Mouse (Mus musculus): ENCODE data around the gene Mansc1. TPM values are rescaled to one million over a fixed set of nuclear protein-coding genes. Genes with fewer than 3 reads are reported as not detected.

Gene Mansc1
- polyA plus RNA-seq, 1 experiment from 2014 or later: 1.5 TPM

DNA sequence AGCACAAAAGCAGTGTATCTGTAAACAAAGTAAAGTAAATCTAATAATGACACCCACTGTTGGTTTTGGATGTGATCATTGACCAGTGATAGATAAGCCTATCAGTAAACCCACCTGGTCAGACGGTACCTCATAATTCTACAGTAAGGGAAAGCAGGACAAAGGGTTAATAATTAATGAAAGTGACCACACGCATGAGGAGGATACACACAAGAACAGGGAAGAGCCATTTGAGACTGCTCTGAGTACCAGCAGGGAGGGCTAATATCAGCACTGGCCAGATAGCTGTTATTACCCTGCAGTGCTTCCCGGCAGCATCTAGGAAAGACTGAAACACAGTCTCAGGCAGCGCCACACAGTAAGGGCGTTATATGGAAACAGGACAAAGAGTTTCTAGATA is 32.3 kb upstream of the Mansc1 start:
- no peaks in the 10 kb centered on the region for H3K27me3 ChIP-seq (ENCODE audit: control insufficient read depth, insufficient read depth, low read length)
- WGBS: 74% methylated on average over 5 of the region's 5 CpGs

DNA sequence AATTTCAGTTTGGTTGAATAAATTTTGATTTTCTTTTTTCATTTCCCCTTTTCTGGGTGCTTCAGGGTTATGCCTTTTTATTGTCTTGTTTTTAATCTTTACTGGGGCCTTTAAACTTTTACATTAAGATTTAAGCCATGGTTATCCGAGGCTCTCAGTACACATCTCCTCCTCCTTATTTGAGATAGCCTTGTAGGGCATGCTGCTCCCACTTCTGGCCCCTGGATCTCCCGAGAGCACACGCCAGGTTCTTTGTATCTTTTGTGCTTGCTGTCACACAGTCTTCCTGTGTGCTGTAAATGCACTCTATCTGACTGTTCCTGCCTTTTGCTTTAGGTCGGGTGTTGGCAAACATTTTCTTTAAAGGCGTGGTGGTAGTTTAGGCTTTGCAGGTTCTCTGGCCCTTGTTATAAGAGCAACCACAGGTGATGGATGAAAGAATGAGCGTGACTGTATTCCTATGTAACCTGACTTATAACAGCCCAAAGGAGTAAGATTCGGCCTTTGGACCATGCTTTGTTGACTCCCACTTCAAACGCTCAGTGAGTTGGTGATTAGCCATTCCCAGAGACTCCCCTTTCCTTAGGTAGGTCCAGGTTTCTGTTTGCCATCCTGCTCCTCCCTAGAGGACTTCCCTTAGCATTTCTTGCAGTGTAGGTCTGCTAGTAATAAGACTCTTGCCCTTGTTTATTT is 28.6 kb upstream of the Mansc1 start:
- Histone ChIP-seq H3K27me3 (ENCODE audit: control insufficient read depth, insufficient read depth, low read length) (no peaks in the 10 kb centered on the region), H3K4me2 (replicated peaks) (no peak overlapping the region), H3K27ac (no peak overlapping the region), H3K4me1 (replicated peaks; ENCODE audit: control insufficient read depth, insufficient read depth, low read length) (0 out of 2 replicates have a peak, but pooled peaks cover 3% of the 10 kb centered on the region), H3K9me3 (ENCODE audit: control insufficient read depth, low read length) (no peaks in the 10 kb centered on the region), H3K9ac (no peak overlapping the region), H3K36me3 (replicated peaks; ENCODE audit: control insufficient read depth, insufficient read depth) (no peaks in the 10 kb centered on the region), H3K4me3 (replicated peaks; ENCODE audit: low read length) (no peak overlapping the region)
- ATAC-seq (ENCODE audit: low FRiP score) (no peak), DNase-seq (ENCODE audit: low spot score) (no peak)
- WGBS: 84% methylated on average over 8 of the region's 8 CpGs

More for the DNA sequence above, 32.3 kb upstream of the Mansc1 start:
- ATAC-seq (ENCODE audit: low FRiP score) (no peak), DNase-seq (ENCODE audit: low spot score) (no peak)
- Histone ChIP-seq H3K9ac (no peak overlapping the region), H3K4me2 (replicated peaks) (no peak overlapping the region), H3K9me3 (ENCODE audit: control insufficient read depth, low read length) (no peaks in the 10 kb centered on the region), H3K4me1 (replicated peaks; ENCODE audit: control insufficient read depth, insufficient read depth, low read length) (0 out of 2 replicates have a peak, but pooled peaks cover under 1% of the 10 kb centered on the region), H3K36me3 (replicated peaks; ENCODE audit: control insufficient read depth, insufficient read depth) (no peaks in the 10 kb centered on the region), H3K27ac (no peak overlapping the region), H3K4me3 (replicated peaks; ENCODE audit: low read length) (no peak overlapping the region)

DNA sequence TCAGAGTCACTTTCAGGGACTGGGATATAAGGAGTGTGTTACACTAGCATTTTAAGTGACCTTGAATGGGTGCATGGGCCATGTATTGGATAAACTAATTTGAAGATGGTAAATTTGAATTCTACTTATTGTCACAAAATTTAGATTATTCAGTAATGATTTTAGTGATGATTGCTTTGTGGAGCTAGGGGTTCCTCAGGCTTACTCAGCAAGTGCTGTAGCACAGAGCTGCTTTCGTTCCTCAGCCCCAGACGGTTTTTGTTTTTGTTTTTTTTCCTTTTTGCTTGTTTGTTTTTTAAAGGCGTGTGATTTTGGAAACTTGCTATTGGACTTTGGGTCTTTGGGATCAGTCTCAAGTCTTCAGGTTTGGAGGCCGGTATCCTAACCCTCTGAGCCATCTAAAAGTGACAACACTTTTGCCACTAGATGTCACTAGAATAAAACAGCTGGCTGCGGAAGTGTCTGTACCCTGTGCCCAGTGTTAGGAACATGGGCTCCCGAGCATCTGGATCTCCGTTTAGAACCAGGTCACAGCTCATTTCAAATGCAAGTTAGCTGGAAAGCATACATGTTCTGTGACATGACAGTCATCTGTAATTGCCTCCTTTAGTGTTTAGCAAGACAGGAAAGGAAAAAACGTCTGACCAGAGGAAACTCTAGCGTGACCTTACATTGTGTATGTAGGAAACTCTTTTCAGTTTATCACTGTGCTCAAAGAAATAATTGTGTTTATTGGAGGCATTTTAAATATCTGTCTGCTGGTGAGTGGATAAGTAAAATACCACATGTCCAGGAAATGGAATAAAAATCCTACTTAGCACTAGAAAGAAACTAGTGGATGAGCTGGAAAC is 27.0 kb upstream of the Mansc1 start:
- H3K4me2 ChIP-seq (replicated peaks): no peak overlapping the region
- ATAC-seq (ENCODE audit: low FRiP score) (peak; percentile 91; the same call in 1 of the 2 replicates), DNase-seq (ENCODE audit: low spot score) (peak; percentile 74)
- 21% methylated on average over 9 of the region's 9 CpGs for WGBS
- no peaks in the 10 kb centered on the region for H3K36me3 ChIP-seq (replicated peaks; ENCODE audit: control insufficient read depth, insufficient read depth)
- H3K9ac ChIP-seq: no peak overlapping the region
- no peak overlapping the region for H3K4me3 ChIP-seq (replicated peaks; ENCODE audit: low read length)
- no peaks in the 10 kb centered on the region for H3K9me3 ChIP-seq (ENCODE audit: control insufficient read depth, low read length)
- 0 out of 2 replicates have a peak, but pooled peaks cover 3% of the 10 kb centered on the region for H3K4me1 ChIP-seq (replicated peaks; ENCODE audit: control insufficient read depth, insufficient read depth, low read length)
- no peaks in the 10 kb centered on the region for H3K27me3 ChIP-seq (ENCODE audit: control insufficient read depth, insufficient read depth, low read length)
- no peak overlapping the region for H3K27ac ChIP-seq

DNA sequence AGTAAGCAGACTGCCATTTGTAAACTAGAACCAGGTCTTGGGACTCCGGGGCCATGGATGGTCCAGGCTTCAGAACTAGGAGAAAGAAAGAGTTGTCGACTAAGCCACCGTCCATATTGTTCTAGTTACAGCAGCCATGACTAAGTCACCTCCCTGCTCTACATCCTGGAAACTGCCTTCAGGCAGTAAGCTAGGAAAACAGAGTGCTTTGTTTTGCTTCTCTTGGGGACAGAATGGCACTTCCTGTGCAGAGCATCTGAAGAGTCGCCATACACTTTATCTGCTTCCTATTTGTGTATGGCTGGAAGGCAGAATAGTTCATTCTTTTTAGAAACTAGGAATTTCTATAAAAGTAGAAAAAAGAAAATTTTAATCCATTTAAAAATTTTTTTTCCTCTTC is 24.2 kb upstream of the Mansc1 start:
- no peaks in the 10 kb centered on the region for H3K27me3 ChIP-seq (ENCODE audit: control insufficient read depth, insufficient read depth, low read length)
- no peaks in the 10 kb centered on the region for H3K36me3 ChIP-seq (replicated peaks; ENCODE audit: control insufficient read depth, insufficient read depth)
- 82% methylated on average over 4 of the region's 4 CpGs for WGBS
- ATAC-seq (ENCODE audit: low FRiP score) (no peak), DNase-seq (ENCODE audit: low spot score) (no peak)
- H3K27ac ChIP-seq: no peak overlapping the region
- no peak overlapping the region for H3K4me3 ChIP-seq (replicated peaks; ENCODE audit: low read length)
- no peak overlapping the region for H3K9ac ChIP-seq
- H3K4me2 ChIP-seq (replicated peaks): no peak overlapping the region
- H3K9me3 ChIP-seq (ENCODE audit: control insufficient read depth, low read length): no peaks in the 10 kb centered on the region
- H3K4me1 ChIP-seq (replicated peaks; ENCODE audit: control insufficient read depth, insufficient read depth, low read length): 0 out of 2 replicates have a peak, but pooled peaks cover 3% of the 10 kb centered on the region

DNA sequence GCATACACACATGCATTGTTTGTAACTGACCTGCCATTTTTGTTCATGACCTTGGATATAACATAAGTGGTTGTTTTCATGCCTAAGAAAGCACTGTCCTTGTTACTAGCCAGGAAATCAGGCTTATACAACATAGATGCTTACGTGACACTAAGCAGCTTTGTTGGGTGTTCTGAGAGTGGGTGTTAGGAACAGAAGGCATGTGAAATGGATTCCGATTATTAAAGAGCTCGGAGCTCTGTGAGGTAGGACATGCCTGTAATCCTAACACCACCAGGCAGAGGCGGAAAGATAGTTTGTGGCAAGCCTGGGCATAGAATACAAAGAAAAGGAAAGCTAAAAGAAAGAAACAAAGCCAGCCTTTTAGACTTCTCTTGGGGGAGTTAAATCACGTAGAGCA is 16.1 kb upstream of the Mansc1 start:
- Histone ChIP-seq H3K4me3 (replicated peaks; ENCODE audit: low read length) (no peak overlapping the region), H3K27me3 (ENCODE audit: control insufficient read depth, insufficient read depth, low read length) (no peaks in the 10 kb centered on the region), H3K36me3 (replicated peaks; ENCODE audit: control insufficient read depth, insufficient read depth) (peaks cover 23% of the 10 kb centered on the region), H3K4me1 (replicated peaks; ENCODE audit: control insufficient read depth, insufficient read depth, low read length) (peaks cover 6% of the 10 kb centered on the region; the same call in 1 of the 2 replicates), H3K4me2 (replicated peaks) (no peak overlapping the region), H3K9ac (no peak overlapping the region), H3K27ac (no peak overlapping the region; the same call in 1 of the 2 replicates), H3K9me3 (ENCODE audit: control insufficient read depth, low read length) (no peaks in the 10 kb centered on the region)
- ATAC-seq (ENCODE audit: low FRiP score) (no peak), DNase-seq (ENCODE audit: low spot score) (no peak)
- 53% methylated on average over 5 of the region's 5 CpGs for WGBS

DNA sequence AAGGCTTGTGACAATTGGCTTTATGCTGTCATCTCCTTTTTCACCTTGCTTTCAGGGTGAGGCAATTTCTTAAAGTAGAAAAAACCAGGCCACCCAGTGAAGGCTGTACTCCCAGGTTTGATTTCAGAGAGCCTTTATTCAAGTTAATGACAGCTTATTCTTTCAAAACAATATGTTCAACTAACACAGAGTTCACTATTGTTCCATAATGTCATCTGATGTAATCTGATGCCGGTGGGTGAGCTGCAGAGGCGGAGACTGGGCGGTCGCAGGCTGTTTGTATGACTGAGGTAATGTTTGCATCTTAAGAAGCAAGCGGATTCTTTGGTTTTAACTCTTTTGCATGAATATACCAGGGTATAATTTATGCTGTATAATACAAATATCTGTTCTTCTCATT is 15.3 kb upstream of the Mansc1 start:
- H3K4me2 ChIP-seq (replicated peaks): no peak overlapping the region
- H3K27me3 ChIP-seq (ENCODE audit: control insufficient read depth, insufficient read depth, low read length): no peaks in the 10 kb centered on the region
- H3K9me3 ChIP-seq (ENCODE audit: control insufficient read depth, low read length): no peaks in the 10 kb centered on the region
- no peak overlapping the region for H3K27ac ChIP-seq
- H3K36me3 ChIP-seq (replicated peaks; ENCODE audit: control insufficient read depth, insufficient read depth): peaks cover 23% of the 10 kb centered on the region
- WGBS: 11% methylated on average over 5 of the region's 5 CpGs
- 0 out of 2 replicates have a peak overlapping the region, but pooled peaks have one; percentile 16 for H3K9ac ChIP-seq
- H3K4me1 ChIP-seq (replicated peaks; ENCODE audit: control insufficient read depth, insufficient read depth, low read length): peaks cover 6% of the 10 kb centered on the region; the same call in 1 of the 2 replicates
- DNase-seq (ENCODE audit: low spot score) (no peak), ATAC-seq (ENCODE audit: low FRiP score) (no peak)
- no peak overlapping the region for H3K4me3 ChIP-seq (replicated peaks; ENCODE audit: low read length)

DNA sequence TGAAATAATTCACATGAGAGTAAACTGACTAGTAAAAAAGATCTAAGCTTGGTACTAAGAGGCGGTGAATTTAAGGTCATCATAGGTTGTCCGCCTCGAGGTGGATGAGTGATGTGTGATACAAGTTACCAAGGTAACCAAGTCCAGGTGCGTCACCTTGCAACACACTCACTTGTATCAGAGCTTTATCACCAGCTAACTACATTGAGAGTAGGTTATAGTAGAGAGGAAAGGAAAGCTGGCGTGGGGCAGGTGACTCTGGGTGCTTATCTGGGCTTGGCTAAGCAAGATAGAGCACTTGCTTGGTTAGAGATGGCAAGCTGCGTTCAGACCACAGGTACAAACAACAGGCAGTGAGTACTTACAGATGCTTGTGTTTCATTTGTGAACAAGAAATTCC is 14.5 kb upstream of the Mansc1 start:
- WGBS: 93% methylated on average over 6 of the region's 6 CpGs
- H3K9me3 ChIP-seq (ENCODE audit: control insufficient read depth, low read length): no peaks in the 10 kb centered on the region
- no peak overlapping the region for H3K9ac ChIP-seq
- no peak for DNase-seq (ENCODE audit: low spot score)
- H3K4me1 ChIP-seq (replicated peaks; ENCODE audit: control insufficient read depth, insufficient read depth, low read length): peaks cover 10% of the 10 kb centered on the region
- H3K4me3 ChIP-seq (replicated peaks; ENCODE audit: low read length): no peak overlapping the region
- no peak for ATAC-seq (ENCODE audit: low FRiP score)
- H3K4me2 ChIP-seq (replicated peaks): no peak overlapping the region
- H3K27ac ChIP-seq: no peak overlapping the region
- H3K27me3 ChIP-seq (ENCODE audit: control insufficient read depth, insufficient read depth, low read length): no peaks in the 10 kb centered on the region
- peaks cover 23% of the 10 kb centered on the region for H3K36me3 ChIP-seq (replicated peaks; ENCODE audit: control insufficient read depth, insufficient read depth)

DNA sequence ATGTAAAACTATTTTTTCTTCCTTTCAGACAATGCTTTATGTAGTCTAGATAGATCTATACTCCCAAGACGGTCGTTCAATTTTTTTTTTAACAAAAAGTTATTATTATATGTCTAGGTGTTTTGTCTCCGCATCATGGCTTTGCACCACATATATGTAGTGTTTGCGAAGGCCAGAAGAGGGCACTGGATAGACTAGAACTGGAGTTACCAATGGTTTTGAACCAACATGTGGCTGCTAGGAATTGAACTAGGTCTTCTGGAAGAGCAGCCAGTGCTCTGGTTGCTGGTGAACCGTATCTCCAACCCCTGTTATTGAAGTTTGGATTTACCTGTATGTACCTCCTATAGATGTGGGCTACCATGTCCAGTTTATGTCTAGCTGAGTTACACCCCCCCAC is 11.0 kb upstream of the Mansc1 start:
- Histone ChIP-seq H3K36me3 (replicated peaks; ENCODE audit: control insufficient read depth, insufficient read depth) (peaks cover 23% of the 10 kb centered on the region), H3K27me3 (ENCODE audit: control insufficient read depth, insufficient read depth, low read length) (no peaks in the 10 kb centered on the region), H3K27ac (no peak overlapping the region), H3K4me1 (replicated peaks; ENCODE audit: control insufficient read depth, insufficient read depth, low read length) (peaks cover 16% of the 10 kb centered on the region), H3K4me3 (replicated peaks; ENCODE audit: low read length) (no peak overlapping the region), H3K9me3 (ENCODE audit: control insufficient read depth, low read length) (no peaks in the 10 kb centered on the region), H3K9ac (no peak overlapping the region), H3K4me2 (replicated peaks) (no peak overlapping the region)
- ATAC-seq (ENCODE audit: low FRiP score) (no peak), DNase-seq (ENCODE audit: low spot score) (no peak)
- 94% methylated on average over 5 of the region's 5 CpGs for WGBS

DNA sequence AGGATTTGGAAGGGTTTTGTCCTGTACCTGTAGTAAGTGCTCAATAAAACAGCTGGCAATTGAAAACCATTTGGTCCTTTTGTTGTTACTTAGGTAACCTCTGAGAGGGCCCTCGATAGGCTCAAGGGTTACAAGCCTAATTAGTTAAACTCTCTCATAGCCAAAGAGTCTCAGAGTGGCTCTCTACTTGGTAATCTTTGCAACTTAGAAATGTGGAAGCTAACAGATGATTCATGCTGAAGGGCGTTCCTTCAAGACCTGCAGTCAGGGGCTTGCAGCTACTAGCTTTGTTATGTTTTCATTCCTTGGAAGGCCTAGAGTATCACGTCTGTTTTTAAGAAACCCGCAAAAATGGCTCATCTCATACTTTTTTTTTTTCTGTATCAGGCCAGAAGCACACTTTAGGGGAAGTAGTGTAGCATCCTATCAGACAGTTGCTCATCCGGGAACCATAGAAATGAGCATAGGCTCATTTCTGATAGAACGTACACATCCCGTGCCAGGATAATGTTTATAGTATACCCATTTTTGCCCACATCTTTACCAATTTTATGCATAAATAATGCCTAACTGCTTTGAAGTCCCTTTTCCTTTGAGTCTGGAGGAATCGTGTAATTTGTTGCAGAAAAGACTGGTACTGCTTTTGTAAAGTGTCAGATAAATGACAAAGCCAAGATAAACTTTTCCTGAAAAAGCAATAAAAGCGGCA is 9.6 kb upstream of the Mansc1 start:
- DNase-seq (ENCODE audit: low spot score): no peak
- no peaks in the 10 kb centered on the region for H3K9me3 ChIP-seq (ENCODE audit: control insufficient read depth, low read length)
- peaks cover 23% of the 10 kb centered on the region for H3K36me3 ChIP-seq (replicated peaks; ENCODE audit: control insufficient read depth, insufficient read depth)
- H3K27me3 ChIP-seq (ENCODE audit: control insufficient read depth, insufficient read depth, low read length): no peaks in the 10 kb centered on the region
- peak overlapping the region; percentile 70 for H3K4me2 ChIP-seq (replicated peaks)
- H3K4me3 ChIP-seq (replicated peaks; ENCODE audit: low read length): peak overlapping the region; percentile 85
- no peak for ATAC-seq (ENCODE audit: low FRiP score)
- no peak overlapping the region for H3K27ac ChIP-seq
- H3K4me1 ChIP-seq (replicated peaks; ENCODE audit: control insufficient read depth, insufficient read depth, low read length): peaks cover 10% of the 10 kb centered on the region
- WGBS: 79% methylated on average over 9 of the region's 9 CpGs
- H3K9ac ChIP-seq: peak overlapping the region; percentile 87
